19 mouse cellular contexts compared by ENCODE assay signal in the genomic region with DNA sequence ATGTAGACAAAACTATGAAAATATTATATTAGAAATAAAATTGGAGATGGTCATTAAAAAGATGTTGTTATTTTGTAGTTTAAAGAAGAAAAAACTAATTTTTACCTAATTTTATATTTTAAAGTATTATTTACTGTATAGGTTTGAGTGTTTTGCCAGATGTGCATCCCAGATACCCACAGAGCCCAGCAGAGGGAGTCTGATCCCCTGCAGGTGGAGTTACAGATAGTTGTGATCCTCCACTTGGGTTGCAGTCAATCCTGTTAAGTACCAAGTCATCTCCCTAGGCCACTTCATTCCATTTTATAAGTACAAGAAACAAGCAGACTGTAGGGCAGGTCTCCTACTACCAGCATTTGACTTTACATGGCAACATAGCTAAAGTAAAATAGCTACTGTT.
A peak's percentile ranks its signal among the peaks of the same experiment; 100 is the strongest.
DNase-seq lines count a peak whose midpoint lies in the region; ATAC-seq and TF ChIP-seq lines count a peak whose summit lies in the region.
"Had no signal": no experiment of that assay in that cellular context is flagged by ENCODE, and none has a peak within 500 bp of the region (broad histone marks: within the 10 kb centered on the region; RNA-seq: fewer than 3 reads in every experiment).

No protein-coding gene starts in this region.

- intact Hi-C loops in heart, adult 2 months (cut with DNase I) = no loop called here

- peak; percentile 18; the same call in 1 of the 2 replicates for TF ChIP-seq CTCF in heart, adult 2 months (IDR thresholded peaks at IDR 0.05)

- no peak for TF ChIP-seq EP300 in heart, adult 2 months (IDR thresholded peaks at IDR 0.05; ENCODE audit: insufficient read depth, low read depth, low read length)

- H3K79me2 ChIP-seq in heart, adult 2 months (replicated peaks; ENCODE audit: control insufficient read depth, insufficient read depth, low read length) = no peaks in the 10 kb centered on the region

- H3K4me1 ChIP-seq in heart, adult 2 months (ENCODE audit: control insufficient read depth, insufficient read depth, low read length) = no peaks in the 10 kb centered on the region
- H3K4me1 ChIP-seq in liver, embryonic 12.5 days = no peaks in the 10 kb centered on the region
- H3K4me1 ChIP-seq: embryonic facial prominence, embryonic 15.5 days; forebrain, embryonic 12.5 days; hindbrain, embryonic 12.5 days; limb, embryonic 10.5 days; liver, embryonic 13.5 days; midbrain, embryonic 10.5 days had no signal

- H3K27ac ChIP-seq in heart, adult 2 months = no peak overlapping the region
- no peak overlapping the region for H3K27ac ChIP-seq in liver, embryonic 12.5 days
- H3K27ac ChIP-seq: embryonic facial prominence, embryonic 15.5 days; forebrain, embryonic 12.5 days; hindbrain, embryonic 12.5 days; limb, embryonic 10.5 days; liver, embryonic 13.5 days; midbrain, embryonic 10.5 days had no signal

- no peak for ATAC-seq in liver, embryonic 12.5 days

- H3K4me3 ChIP-seq in heart, adult 2 months = no peak overlapping the region
- no peak overlapping the region for H3K4me3 ChIP-seq in liver, embryonic 12.5 days
- H3K4me3 ChIP-seq: embryonic facial prominence, embryonic 15.5 days; forebrain, embryonic 12.5 days; hindbrain, embryonic 12.5 days; limb, embryonic 10.5 days; liver, embryonic 13.5 days; midbrain, embryonic 10.5 days had no signal

- no peak overlapping the region for H3K4me2 ChIP-seq in liver, embryonic 12.5 days
- H3K4me2 ChIP-seq: embryonic facial prominence, embryonic 15.5 days; forebrain, embryonic 12.5 days; hindbrain, embryonic 12.5 days; liver, embryonic 13.5 days had no signal

- H3K9ac ChIP-seq in heart, adult 2 months (ENCODE audit: low read depth, low read length) = no peak overlapping the region
- H3K9ac ChIP-seq in liver, embryonic 12.5 days = no peak overlapping the region
- H3K9ac ChIP-seq: embryonic facial prominence, embryonic 15.5 days; forebrain, embryonic 12.5 days; hindbrain, embryonic 12.5 days; liver, embryonic 13.5 days had no signal

- DNase-seq in heart, adult 2 months = no peak
- DNase-seq in heart, adult 9 months (ENCODE audit: low spot score in 2 of 2) = no peak
- DNase-seq in 3T3-L1 (ENCODE audit: low read depth, low spot score) (peak; percentile 62), A20 (ENCODE audit: low read depth, low spot score) (peak; percentile 36), R1 (ENCODE audit: low read depth, low spot score) (peak; percentile 70)
- DNase-seq in testis, postnatal 14 days (ENCODE audit: low spot score) = no peak
- no peak for DNase-seq in layer of hippocampus, adult 8-10 months (ENCODE audit: low spot score in 2 of 2)
- DNase-seq: cerebellum, adult 9-11 months; heart, adult 11 months; kidney, adult 11 months; kidney, postnatal 25 days; liver, embryonic 13.5 days had no signal

- TF ChIP-seq POLR2A in heart, adult 2 months (IDR thresholded peaks at IDR 0.05; ENCODE audit: insufficient read depth, low read depth, low read length) = no peak

- no peaks in the 10 kb centered on the region for H3K9me3 ChIP-seq in liver, embryonic 12.5 days (replicated peaks)
- H3K9me3 ChIP-seq: embryonic facial prominence, embryonic 15.5 days; forebrain, embryonic 12.5 days; G1E; hindbrain, embryonic 12.5 days; limb, embryonic 10.5 days; liver, embryonic 13.5 days; midbrain, embryonic 10.5 days had no signal

- H3K27me3 ChIP-seq in heart, adult 2 months (ENCODE audit: control insufficient read depth, insufficient read depth, low read length) = no peaks in the 10 kb centered on the region
- no peaks in the 10 kb centered on the region for H3K27me3 ChIP-seq in liver, embryonic 12.5 days (replicated peaks)
- H3K27me3 ChIP-seq: embryonic facial prominence, embryonic 15.5 days; forebrain, embryonic 12.5 days; hindbrain, embryonic 12.5 days; liver, embryonic 13.5 days had no signal

- H3K36me3 ChIP-seq in heart, adult 2 months (ENCODE audit: control insufficient read depth, insufficient read depth, low read length) = no peaks in the 10 kb centered on the region
- no peaks in the 10 kb centered on the region for H3K36me3 ChIP-seq in liver, embryonic 12.5 days
- H3K36me3 ChIP-seq: embryonic facial prominence, embryonic 15.5 days; forebrain, embryonic 12.5 days; G1E; hindbrain, embryonic 12.5 days; limb, embryonic 10.5 days; liver, embryonic 13.5 days; midbrain, embryonic 10.5 days had no signal

Comparison
In these comparisons a context has a peak if more than half of its experiments do, and no peak if none do; other contexts are left out.
1. DNase-seq: peak in 3T3-L1 (single experiment), A20 (single experiment) and R1 (single experiment); none in heart, adult 2 months (0 of 2), heart, adult 9 months (0 of 2), testis, postnatal 14 days (single experiment) and layer of hippocampus, adult 8-10 months (0 of 2).